Mouse (Mus musculus) lung, embryonic 15.5 days (tissue): Measurements from ENCODE around the gene Zc3h4. TPM values are rescaled to one million over a fixed set of nuclear protein-coding genes. Genes with fewer than 3 reads are reported as not detected.

ENCODE experiments used
- ATAC-seq: fragments of 200-750 bp; cut with Nextera tagmentation; 2 replicates; pipeline ENCODE4 v1.8.0; 2017; ENCODE audit warnings: moderate number of reproducible peaks, borderline replicate concordance; ENCODE audit not compliant: low FRiP score, low TSS enrichment; ENCODE audit errors: extremely low read depth
- H3K27ac ChIP-seq: fragments of 300-500 bp; sonication (generic); 2 replicates; pipeline ENCODE4 v1.5.1; 2015; ENCODE audit warnings: moderate library complexity, mild to moderate bottlenecking, inconsistent platforms
- H3K27me3 ChIP-seq: fragments of 300-500 bp; sonication (generic); 2 replicates; pipeline ENCODE4 v1.6.1; 2015; ENCODE audit warnings: inconsistent platforms
- H3K36me3 ChIP-seq: fragments of 300-500 bp; sonication (generic); 2 replicates; pipeline ENCODE4 v1.6.1; 2015; ENCODE audit warnings: inconsistent platforms
- H3K4me1 ChIP-seq: fragments of 300-500 bp; sonication (generic); 2 replicates; pipeline ENCODE4 v1.6.1; 2015; ENCODE audit warnings: inconsistent platforms
- H3K4me2 ChIP-seq: fragments of 300-500 bp; sonication (generic); 2 replicates; pipeline ENCODE4 v1.6.1; 2015; ENCODE audit warnings: inconsistent platforms, mild to moderate bottlenecking, moderate library complexity
- H3K4me3 ChIP-seq: fragments of 300-500 bp; sonication (generic); 2 replicates; pipeline ENCODE4 v1.5.1; 2015; ENCODE audit warnings: mild to moderate bottlenecking, inconsistent platforms
- H3K9ac ChIP-seq: fragments of 300-500 bp; sonication (generic); 2 replicates; pipeline ENCODE4 v1.6.1; 2015; ENCODE audit warnings: inconsistent platforms
- H3K9me3 ChIP-seq: fragments of 300-500 bp; sonication (generic); 2 replicates; pipeline ENCODE4 v1.6.1; 2016; ENCODE audit warnings: inconsistent platforms
- WGBS: fragments of 180-500 bp; shearing (Covaris S2); methylation state at CpG from one replicate; pipeline ENCODE4 v1.1.7; 2015; 5-methylcytosine and 5-hydroxymethylcytosine counted together
- polyA plus RNA-seq: library from polyadenylated mRNA; unstranded; fragments of >200 nt; fragmentation: Nextera tagmentation; extraction: Ambion mirVana; gene quantifications from 2 replicates; pipeline ENCODE4 v1.2.1, GENCODE M21; 2015

Gene Zc3h4
- polyA plus RNA-seq, 1 experiment from 2014 or later = 18.4 TPM

DNA sequence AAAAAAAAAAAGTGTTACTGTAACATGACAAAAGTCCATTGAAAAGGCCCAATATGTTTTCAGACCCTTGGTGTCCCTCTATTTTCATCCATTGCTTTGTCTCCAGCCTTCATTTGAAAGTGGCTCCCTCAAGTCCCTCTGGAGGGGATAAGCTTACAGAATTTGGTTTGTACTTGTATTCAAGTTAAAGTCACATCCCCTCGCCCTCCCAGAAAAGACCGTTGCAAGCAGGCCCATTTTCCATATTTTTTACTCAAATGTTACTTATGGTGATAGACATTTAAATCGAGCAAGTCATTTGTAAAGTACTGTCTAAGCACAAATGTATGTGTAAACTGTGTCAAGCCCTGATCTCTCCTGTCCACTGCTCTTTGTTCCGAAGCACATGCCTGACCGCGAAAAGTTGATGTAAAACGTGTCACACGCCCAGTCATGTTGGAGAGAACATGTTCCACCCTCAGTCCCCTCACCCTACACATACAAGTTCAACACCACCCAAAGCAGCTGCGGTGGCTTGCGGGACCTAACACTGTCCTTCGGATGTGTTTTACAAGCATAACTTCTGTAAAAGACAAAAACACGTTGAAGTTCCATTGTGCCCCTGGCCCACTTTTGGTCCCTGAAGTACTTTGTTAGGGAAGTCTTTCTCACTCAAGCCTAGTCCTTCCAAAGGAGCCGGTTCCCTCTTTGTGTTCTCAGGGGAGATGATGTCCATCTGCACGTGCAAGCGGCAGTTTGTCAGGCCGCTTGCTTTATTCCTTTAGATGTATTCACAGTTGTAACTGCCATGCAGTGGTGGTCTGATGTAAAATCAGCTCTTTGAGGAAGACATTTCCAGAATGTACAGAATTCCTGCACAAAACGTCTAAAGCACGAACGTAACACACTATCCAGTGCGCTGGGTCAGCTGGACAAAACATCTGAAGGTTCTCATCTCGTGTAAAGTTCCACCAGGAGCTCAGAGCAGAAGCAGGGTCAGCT, 2.5 kb downstream of the Zc3h4 start:
- 16% methylated on average over 21 of the region's 21 CpGs for WGBS
- H3K9ac ChIP-seq = peak overlapping the region; percentile 100
- no peaks in the 10 kb centered on the region for H3K27me3 ChIP-seq
- no peak for ATAC-seq
- H3K4me1 ChIP-seq = peaks cover 40% of the 10 kb centered on the region
- H3K9me3 ChIP-seq = no peaks in the 10 kb centered on the region
- H3K4me3 ChIP-seq = peak overlapping the region; percentile 87
- H3K36me3 ChIP-seq = no peaks in the 10 kb centered on the region
- peak overlapping the region; percentile 100 for H3K27ac ChIP-seq
- H3K4me2 ChIP-seq = peak overlapping the region; percentile 82

DNA sequence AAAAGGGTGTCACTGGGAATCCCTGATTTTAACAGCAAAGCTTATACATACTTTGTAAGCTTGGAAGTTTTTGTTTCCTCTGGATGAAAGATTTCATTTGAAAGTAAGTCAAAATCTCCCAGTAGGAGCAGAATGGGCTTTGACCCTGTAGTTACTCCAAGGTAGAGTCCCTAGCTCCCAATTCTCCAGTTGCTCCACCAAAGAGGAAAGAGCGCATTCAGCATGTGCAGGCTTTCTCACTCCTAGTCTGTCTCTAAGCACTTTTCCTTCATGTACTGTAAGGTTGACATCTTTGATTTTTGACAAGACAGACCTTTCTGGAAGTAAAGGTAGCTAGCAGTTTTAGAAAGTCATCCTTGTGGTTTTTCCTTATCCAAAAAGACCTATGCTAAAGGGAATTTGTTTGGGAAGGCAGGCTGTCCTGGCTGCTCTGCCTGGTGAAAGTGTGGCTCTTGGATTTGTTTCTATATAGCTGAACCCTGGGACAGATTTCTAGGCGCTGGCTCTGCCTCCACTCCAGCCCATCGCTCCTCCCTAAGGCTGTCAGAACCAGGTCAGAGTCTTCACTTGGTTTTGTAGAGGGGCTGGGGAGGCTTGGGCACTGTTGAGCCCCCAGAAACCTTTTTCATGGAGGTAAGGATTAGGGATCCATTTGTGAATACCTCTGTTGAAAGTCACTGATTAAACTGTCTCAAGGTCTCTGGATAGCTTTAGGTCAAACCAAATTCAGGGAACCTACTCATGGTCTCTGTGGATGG, 3.8 kb downstream of the Zc3h4 start:
- H3K9me3 ChIP-seq = no peaks in the 10 kb centered on the region
- H3K9ac ChIP-seq = peak overlapping the region; percentile 41
- peaks cover 32% of the 10 kb centered on the region for H3K4me1 ChIP-seq
- no peak for ATAC-seq
- no peak overlapping the region for H3K4me3 ChIP-seq
- peak overlapping the region; percentile 95 for H3K27ac ChIP-seq
- no peaks in the 10 kb centered on the region for H3K27me3 ChIP-seq
- H3K36me3 ChIP-seq = no peaks in the 10 kb centered on the region
- peak overlapping the region; percentile 48 for H3K4me2 ChIP-seq
- 64% methylated on average over 3 of the region's 3 CpGs for WGBS

DNA sequence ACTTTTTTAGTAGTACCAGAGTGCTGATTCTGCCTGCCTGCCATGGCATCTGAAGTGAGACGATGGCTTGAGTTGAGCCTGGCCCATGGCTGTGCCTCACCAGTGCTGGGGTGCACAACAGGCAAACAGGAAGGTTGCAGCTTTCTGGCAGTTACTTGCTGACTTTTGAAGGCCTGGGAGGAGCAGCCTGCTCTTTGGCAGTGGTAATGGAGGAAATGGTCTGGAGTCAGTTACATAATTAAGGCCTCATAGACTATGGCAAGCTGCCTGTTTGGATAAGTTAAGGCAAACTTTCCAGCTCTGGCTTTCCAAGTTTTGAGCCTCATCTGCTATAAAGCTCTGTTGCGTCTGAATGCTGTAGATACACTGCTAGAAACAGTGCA, 4.4 kb downstream of the Zc3h4 start:
- 22% methylated on average over 2 of the region's 2 CpGs for WGBS
- ATAC-seq = peak; percentile 8; the same call in 1 of the 2 replicates
- Histone ChIP-seq H3K27me3 (no peaks in the 10 kb centered on the region), H3K4me2 (peak overlapping the region; percentile 48), H3K9me3 (no peaks in the 10 kb centered on the region), H3K36me3 (no peaks in the 10 kb centered on the region), H3K27ac (peak overlapping the region; percentile 95), H3K4me3 (peak overlapping the region; percentile 19; the same call in 1 of the 2 replicates), H3K9ac (peak overlapping the region; percentile 41), H3K4me1 (peaks cover 32% of the 10 kb centered on the region)

DNA sequence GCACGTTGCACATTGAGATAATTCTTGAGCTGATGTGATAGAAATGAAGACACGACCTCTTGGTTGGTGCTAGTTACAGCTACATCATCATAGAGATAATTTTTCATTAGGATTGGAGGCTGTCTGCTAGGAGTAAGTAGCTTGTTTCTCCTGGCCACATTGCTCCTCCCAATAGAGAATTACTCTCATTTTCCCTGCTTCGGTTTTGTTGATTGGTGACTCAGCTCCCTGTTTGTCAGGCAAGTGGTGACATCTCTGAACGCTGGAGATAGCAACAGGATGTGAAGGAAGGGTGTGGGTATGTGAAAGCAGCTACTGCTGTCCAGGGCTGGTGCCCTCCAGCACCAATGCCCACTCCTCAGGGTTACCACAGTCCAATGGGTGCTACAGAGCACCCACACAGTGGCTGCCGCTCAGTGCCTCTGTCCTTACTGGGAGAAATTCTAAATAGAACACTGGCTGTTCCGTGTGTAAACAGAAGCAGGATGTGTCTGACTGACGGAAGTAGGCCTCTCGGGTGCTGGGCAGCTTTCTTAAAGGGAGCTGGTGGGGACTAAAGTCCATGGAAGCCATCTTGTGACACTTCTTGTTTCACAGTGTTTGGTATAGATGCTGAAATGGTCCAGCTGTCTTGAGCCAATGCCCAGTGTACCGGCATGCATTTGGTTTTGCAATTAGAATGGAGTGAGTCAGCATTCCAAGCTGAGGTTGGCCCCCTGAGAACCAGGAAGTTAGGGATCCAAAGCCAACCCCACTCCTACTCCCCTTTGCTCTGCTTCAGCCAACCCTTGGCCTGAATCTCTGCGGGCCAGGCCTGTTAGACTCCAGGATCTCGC, 5.0 kb downstream of the Zc3h4 start:
- Histone ChIP-seq H3K4me3 (peak overlapping the region; percentile 19), H3K9ac (peak overlapping the region; percentile 41), H3K27me3 (no peaks in the 10 kb centered on the region), H3K9me3 (no peaks in the 10 kb centered on the region), H3K4me1 (peaks cover 32% of the 10 kb centered on the region), H3K27ac (peak overlapping the region; percentile 95), H3K36me3 (0 out of 2 replicates have a peak, but pooled peaks cover under 1% of the 10 kb centered on the region), H3K4me2 (peak overlapping the region; percentile 48)
- WGBS = 17% methylated on average over 11 of the region's 11 CpGs
- ATAC-seq = peak; percentile 82

DNA sequence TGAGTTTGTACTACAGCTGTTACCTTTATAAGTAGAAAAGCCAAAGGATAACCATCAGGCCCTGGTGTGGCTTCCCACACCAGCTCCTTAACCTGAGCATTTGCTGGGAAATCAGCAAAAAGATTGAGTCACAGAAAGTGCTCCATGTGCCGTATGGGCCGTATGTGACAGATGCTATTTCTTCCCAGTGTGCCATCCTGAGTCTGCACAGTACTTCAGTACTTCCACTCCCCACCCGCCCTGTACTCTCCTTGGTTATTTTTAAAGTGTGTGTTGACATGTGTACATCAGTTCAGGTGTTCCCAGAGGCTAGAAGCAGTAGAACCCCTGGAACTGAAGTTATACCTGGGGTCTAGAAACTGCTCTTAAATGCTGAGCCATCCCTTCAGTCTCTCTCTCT, 6.3 kb downstream of the Zc3h4 start:
- H3K4me1 ChIP-seq = peaks cover 42% of the 10 kb centered on the region
- H3K4me3 ChIP-seq = no peak overlapping the region
- H3K27ac ChIP-seq = no peak overlapping the region
- H3K9me3 ChIP-seq = no peaks in the 10 kb centered on the region
- H3K9ac ChIP-seq = no peak overlapping the region
- 90% methylated on average over 3 of the region's 3 CpGs for WGBS
- no peak overlapping the region for H3K4me2 ChIP-seq
- H3K36me3 ChIP-seq = 0 out of 2 replicates have a peak, but pooled peaks cover 7% of the 10 kb centered on the region
- ATAC-seq = no peak
- H3K27me3 ChIP-seq = no peaks in the 10 kb centered on the region

DNA sequence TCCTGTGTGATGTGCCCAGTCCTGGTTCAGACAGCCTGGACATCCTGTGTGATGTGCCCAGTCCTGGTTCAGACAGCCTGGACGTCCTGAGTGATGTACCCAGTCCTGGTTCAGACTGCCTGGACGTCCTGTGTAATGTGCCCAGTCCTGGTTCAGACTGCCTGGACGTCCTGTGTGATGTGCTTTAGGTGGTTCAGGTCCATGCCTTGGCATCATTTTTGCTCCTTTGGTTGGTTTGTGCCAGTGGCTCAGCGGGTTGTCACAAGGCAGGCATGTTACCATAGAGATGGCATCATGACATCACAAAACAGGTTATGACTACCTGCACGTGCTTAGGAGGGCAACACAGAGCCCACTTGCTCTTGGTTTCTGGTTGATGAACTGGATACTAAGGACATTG, 10.4 kb downstream of the Zc3h4 start:
- Histone ChIP-seq H3K4me2 (no peak overlapping the region), H3K27me3 (no peaks in the 10 kb centered on the region), H3K9ac (no peak overlapping the region), H3K4me1 (peaks cover 30% of the 10 kb centered on the region), H3K36me3 (0 out of 2 replicates have a peak, but pooled peaks cover 10% of the 10 kb centered on the region), H3K4me3 (no peak overlapping the region), H3K9me3 (no peaks in the 10 kb centered on the region), H3K27ac (no peak overlapping the region)
- no peak for ATAC-seq
- WGBS = 88% methylated on average over 5 of the region's 5 CpGs

DNA sequence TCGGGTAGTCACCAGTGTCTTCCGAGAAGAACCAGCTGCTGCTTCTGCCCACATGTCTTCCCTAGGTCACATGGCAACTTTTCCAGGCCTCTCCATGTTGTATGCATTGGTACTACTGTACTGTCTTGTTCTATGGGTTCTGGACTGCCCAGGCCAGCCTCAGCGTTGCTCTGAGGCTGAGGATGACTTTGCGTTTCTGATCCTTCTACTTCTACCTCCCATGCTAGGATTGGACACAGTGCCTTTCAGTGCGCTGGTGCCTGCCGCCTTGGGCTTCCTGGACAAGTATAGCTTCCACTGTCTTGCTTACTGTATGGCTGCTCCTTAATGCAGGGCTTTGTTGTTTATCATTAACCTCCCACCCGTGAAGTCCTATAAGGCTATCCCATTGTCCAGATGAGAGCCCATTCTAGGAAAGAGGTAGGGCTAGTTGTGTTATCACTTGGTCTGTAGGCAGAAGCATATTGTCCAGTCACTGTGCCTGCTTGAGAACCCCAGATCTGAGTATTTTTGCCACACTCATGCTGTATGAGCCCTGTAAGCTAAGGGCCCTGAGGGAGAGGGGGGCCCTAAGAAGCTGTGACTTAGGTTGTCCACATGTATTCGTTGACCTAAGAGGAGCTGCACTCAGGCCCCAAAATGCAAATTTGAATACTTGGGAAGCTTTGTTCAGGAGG, 11.6 kb downstream of the Zc3h4 start:
- ATAC-seq = peak; percentile 29; the same call in 1 of the 2 replicates
- Histone ChIP-seq H3K36me3 (peaks cover 23% of the 10 kb centered on the region), H3K4me2 (no peak overlapping the region), H3K4me1 (peaks cover 29% of the 10 kb centered on the region), H3K4me3 (no peak overlapping the region), H3K27ac (peak overlapping the region; percentile 44), H3K9ac (no peak overlapping the region), H3K27me3 (no peaks in the 10 kb centered on the region), H3K9me3 (no peaks in the 10 kb centered on the region)
- 75% methylated on average over 8 of the region's 8 CpGs for WGBS

DNA sequence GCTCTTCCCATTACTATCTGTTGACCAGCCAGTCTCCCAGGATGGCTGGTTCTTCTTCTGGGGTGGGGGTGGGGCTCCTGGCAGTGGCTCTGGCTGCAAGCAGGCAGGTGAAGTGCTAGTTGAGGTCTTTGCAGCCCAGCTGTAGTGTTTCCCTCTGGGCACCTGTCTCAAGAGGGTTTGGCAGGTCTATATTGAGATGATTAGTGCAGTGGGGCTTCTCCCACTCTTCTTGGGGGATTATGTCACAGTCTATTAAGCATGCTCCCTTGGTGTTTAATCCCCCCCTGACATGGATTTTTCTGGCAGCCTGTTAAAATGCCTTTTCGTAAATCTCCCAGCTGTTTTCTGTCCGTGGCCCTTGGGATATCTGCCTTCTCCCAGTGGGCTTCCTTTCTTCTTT, 12.2 kb downstream of the Zc3h4 start:
- 0 out of 2 replicates have a peak, but pooled peaks have one; percentile 41 for ATAC-seq
- H3K9ac ChIP-seq = no peak overlapping the region
- peaks cover 30% of the 10 kb centered on the region for H3K4me1 ChIP-seq
- H3K4me3 ChIP-seq = no peak overlapping the region
- H3K36me3 ChIP-seq = peaks cover 28% of the 10 kb centered on the region
- WGBS = 52% methylated on average over 2 of the region's 2 CpGs
- peak overlapping the region; percentile 44; the same call in 1 of the 2 replicates for H3K27ac ChIP-seq
- H3K27me3 ChIP-seq = no peaks in the 10 kb centered on the region
- no peaks in the 10 kb centered on the region for H3K9me3 ChIP-seq
- H3K4me2 ChIP-seq = no peak overlapping the region

DNA sequence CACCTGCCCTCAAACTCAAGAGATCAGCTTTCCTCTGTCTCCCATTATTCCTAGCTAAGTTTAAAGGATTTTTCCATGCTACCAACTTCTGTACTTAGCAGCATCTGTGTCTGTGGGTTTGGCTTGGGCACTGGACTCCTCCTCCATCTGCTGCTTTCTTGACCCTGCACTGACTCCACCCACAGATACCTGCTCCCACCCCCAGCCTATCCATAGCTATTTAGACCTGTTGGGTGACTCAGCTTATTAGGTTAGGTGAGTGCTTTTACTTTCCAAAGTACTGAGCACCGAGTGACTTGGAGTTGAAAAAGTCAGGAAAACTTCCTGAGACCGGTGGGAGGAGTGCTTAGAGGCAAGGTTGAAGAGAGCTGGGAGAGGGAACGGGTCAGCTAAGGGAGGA, 14.7 kb downstream of the Zc3h4 start:
- H3K9me3 ChIP-seq = no peaks in the 10 kb centered on the region
- peaks cover 30% of the 10 kb centered on the region for H3K4me1 ChIP-seq
- H3K27ac ChIP-seq = peak overlapping the region; percentile 37; the same call in 1 of the 2 replicates
- H3K9ac ChIP-seq = no peak overlapping the region
- H3K4me3 ChIP-seq = no peak overlapping the region
- H3K36me3 ChIP-seq = peaks cover 52% of the 10 kb centered on the region
- H3K4me2 ChIP-seq = no peak overlapping the region
- no peak for ATAC-seq
- 64% methylated on average over 3 of the region's 3 CpGs for WGBS
- no peaks in the 10 kb centered on the region for H3K27me3 ChIP-seq

DNA sequence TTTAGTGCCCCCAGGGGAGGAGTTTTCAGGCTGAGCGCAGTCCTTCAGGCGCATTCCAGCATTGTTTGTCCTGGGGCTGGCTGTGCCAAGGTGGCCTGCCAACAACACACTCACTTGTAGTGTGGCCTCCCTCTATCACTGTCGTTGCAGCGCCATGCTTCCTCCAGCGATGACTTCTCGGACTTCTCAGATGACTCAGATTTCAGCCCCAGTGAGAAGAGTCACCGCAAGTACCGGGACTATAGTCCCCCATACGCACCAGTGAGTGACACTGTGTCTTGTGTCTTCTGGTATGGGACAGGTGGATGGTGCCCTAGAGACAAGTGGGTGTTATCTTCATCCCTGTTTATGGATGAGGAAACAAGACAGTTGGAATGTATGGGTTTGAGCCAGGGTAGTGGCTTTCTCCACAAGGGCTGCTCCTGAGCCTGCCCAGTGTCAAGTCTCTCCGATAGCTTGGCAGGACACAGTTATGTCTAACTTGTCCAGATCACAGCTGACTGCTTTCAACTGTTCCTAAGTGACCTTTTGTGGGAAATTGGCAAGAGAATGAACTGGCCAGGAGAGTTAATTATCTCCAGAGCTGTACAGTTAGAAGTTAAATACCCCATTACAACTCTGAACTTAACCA, 16.5 kb downstream of the Zc3h4 start:
- no peak overlapping the region for H3K9ac ChIP-seq
- H3K27ac ChIP-seq = no peak overlapping the region

More for the DNA sequence above, 16.5 kb downstream of the Zc3h4 start:
- no peak overlapping the region for H3K4me3 ChIP-seq
- no peak overlapping the region for H3K4me2 ChIP-seq
- H3K27me3 ChIP-seq = no peaks in the 10 kb centered on the region
- ATAC-seq = no peak
- WGBS = 74% methylated on average over 10 of the region's 10 CpGs
- H3K4me1 ChIP-seq = peaks cover 18% of the 10 kb centered on the region
- H3K36me3 ChIP-seq = peaks cover 64% of the 10 kb centered on the region
- no peaks in the 10 kb centered on the region for H3K9me3 ChIP-seq
